7 mouse cellular contexts compared by ENCODE assay signal in genomic region chr7:122970864-122971420, GRCm38 (mm10). TPM values are rescaled to one million over a fixed set of nuclear protein-coding genes. Genes with fewer than 3 reads are reported as not detected.
DNase-seq lines count a peak whose midpoint lies in the region; ATAC-seq and TF ChIP-seq lines count a peak whose summit lies in the region.

No protein-coding gene starts in this region.

- peak overlapping the region; percentile 86 for H3ac ChIP-seq in myocyte (ENCODE audit: control insufficient read depth, insufficient read length)

- 0% methylated on average over 14 of the region's 14 CpGs for WGBS in lung, embryonic 15.5 days
- WGBS in hindbrain, embryonic 16.5 days: under 1% methylated on average over 14 of the region's 14 CpGs

- H3K27ac ChIP-seq in lung, embryonic 15.5 days: peak overlapping the region; percentile 84; the same call in 1 of the 2 replicates
- peak overlapping the region; percentile 95 for H3K27ac ChIP-seq in brown adipose tissue, adult 24 weeks (replicated peaks; ENCODE audit: low read depth, low read length)
- no peak overlapping the region for H3K27ac ChIP-seq in hindbrain, embryonic 16.5 days (ENCODE audit: low read depth, low read length)

- H3K9ac ChIP-seq in lung, embryonic 15.5 days: peak overlapping the region; percentile 100
- H3K9ac ChIP-seq in hindbrain, embryonic 16.5 days (ENCODE audit: low read depth, low read length): peak overlapping the region; percentile 100

- peak overlapping the region; percentile 81 for H3K4me2 ChIP-seq in lung, embryonic 15.5 days
- H3K4me2 ChIP-seq in hindbrain, embryonic 16.5 days (ENCODE audit: low read length): peak overlapping the region; percentile 80
- H3K4me2 ChIP-seq in myocyte (ENCODE audit: low read depth): peak overlapping the region; percentile 95

- H3K36me3 ChIP-seq in lung, embryonic 15.5 days: peaks cover 8% of the 10 kb centered on the region; the same call in 1 of the 2 replicates
- H3K36me3 ChIP-seq in hindbrain, embryonic 16.5 days (ENCODE audit: control insufficient read depth, insufficient read depth, low read length): no peaks in the 10 kb centered on the region
- peaks cover 8% of the 10 kb centered on the region for H3K36me3 ChIP-seq in myocyte (ENCODE audit: control insufficient read depth, insufficient read depth)

- TF ChIP-seq POLR2A in myocyte (IDR thresholded peaks at IDR 0.05; ENCODE audit: insufficient read length, low read depth): no peak

- peaks cover 24% of the 10 kb centered on the region for H3K4me1 ChIP-seq in lung, embryonic 15.5 days
- peaks cover 7% of the 10 kb centered on the region for H3K4me1 ChIP-seq in brown adipose tissue, adult 24 weeks (ENCODE audit: control insufficient read depth, insufficient read depth, insufficient read length, low read length)
- H3K4me1 ChIP-seq in hindbrain, embryonic 16.5 days (ENCODE audit: control insufficient read depth, insufficient read depth, low read depth, low read length): peaks cover 24% of the 10 kb centered on the region

- no peaks in the 10 kb centered on the region for H3K27me3 ChIP-seq in lung, embryonic 15.5 days
- H3K27me3 ChIP-seq in hindbrain, embryonic 16.5 days (replicated peaks; ENCODE audit: control insufficient read depth, insufficient read depth, low read length): no peaks in the 10 kb centered on the region
- no peaks in the 10 kb centered on the region for H3K27me3 ChIP-seq in myocyte (ENCODE audit: control insufficient read depth, insufficient read depth, insufficient read length)

- peaks cover 62% of the 10 kb centered on the region for H3K79me2 ChIP-seq in myocyte (ENCODE audit: control insufficient read depth, insufficient read depth)

- no peak for ATAC-seq in lung, embryonic 15.5 days (ENCODE audit: borderline replicate concordance, extremely low read depth, low FRiP score, low TSS enrichment)
- no peak for ATAC-seq in hindbrain, embryonic 16.5 days

- peak overlapping the region; percentile 74 for H3K4me3 ChIP-seq in lung, embryonic 15.5 days
- H3K4me3 ChIP-seq in brown adipose tissue, adult 24 weeks (ENCODE audit: insufficient read depth, low read depth, low read length): peak overlapping the region; percentile 99
- peak overlapping the region; percentile 96 for H3K4me3 ChIP-seq in hindbrain, embryonic 16.5 days (ENCODE audit: low read length)
- H3K4me3 ChIP-seq in myocyte: peak overlapping the region; percentile 89

- H3K9me3 ChIP-seq in lung, embryonic 15.5 days: no peaks in the 10 kb centered on the region
- no peaks in the 10 kb centered on the region for H3K9me3 ChIP-seq in hindbrain, embryonic 16.5 days (ENCODE audit: control insufficient read depth, low read length)

- DNase-seq in lung, postnatal 14 days: no peak
- DNase-seq in cerebellum, adult 9-11 months: no peak
- no peak for DNase-seq in cerebellum, postnatal 25 days

TF ChIP-seq in myocyte, 11 proteins besides CTCF, POLR2A, EP300 and RAD21:
- TF ChIP-seq MAX (IDR thresholded peaks at IDR 0.05; ENCODE audit: low read depth) (no peak), REST (IDR thresholded peaks at IDR 0.05; ENCODE audit: insufficient read depth, insufficient read length) (no peak), MYOD1 (IDR thresholded peaks at IDR 0.05; ENCODE audit: control insufficient read depth in 1 of 3, insufficient read length in 2 of 3, low read depth in 2 of 3) (no peak), TCF3 (IDR thresholded peaks at IDR 0.05; ENCODE audit: insufficient read length, low read depth) (no peak), POLR2AphosphoS2 (IDR thresholded peaks at IDR 0.05; ENCODE audit: insufficient read length, low read depth) (no peak), SRF (IDR thresholded peaks at IDR 0.05; ENCODE audit: control insufficient read depth, insufficient read length, low read depth) (no peak), E2F4 (IDR thresholded peaks at IDR 0.05; ENCODE audit: insufficient read depth) (no peak), CEBPB (IDR thresholded peaks at IDR 0.05; ENCODE audit: insufficient read depth, poor library complexity, severe bottlenecking) (no peak), TCF12 (IDR thresholded peaks at IDR 0.05; ENCODE audit: insufficient read depth, poor library complexity, severe bottlenecking) (no peak), MYOG (IDR thresholded peaks at IDR 0.05; ENCODE audit: control insufficient read depth in 1 of 3, insufficient read depth in 1 of 3, insufficient read length in 2 of 3, low read depth in 2 of 3) (no peak), USF1 (IDR thresholded peaks at IDR 0.05; ENCODE audit: low read depth) (no peak)
TF ChIP-seq in myocyte: peak in this region for 0.

RNA-seq across cellular contexts. Expression of gene Rbbp6, which starts 5.5 kb away (rescaled TPM):
- 27.4 and 28.9 TPM in 2 replicates for polyA plus RNA-seq in lung, embryonic 15.5 days (2015; fragmentation: Nextera tagmentation; extraction: Ambion mirVana)
- polyA plus RNA-seq in brown adipose tissue, adult 24 weeks (2012; ENCODE audit: insufficient read depth, insufficient read length, missing spikeins): 18.3 and 30.6 TPM in 2 replicates
- polyA plus RNA-seq in hindbrain, embryonic 16.5 days (2015; fragmentation: Nextera tagmentation; extraction: Ambion mirVana): 19.5 and 20.2 TPM in 2 replicates
- 9.8 TPM for polyA plus RNA-seq in myocyte (2012; fragmentation: generic; extraction: Trizol)
